Mouse (Mus musculus): ENCODE data around the gene Ap4b1.

- TF ChIP-seq CTCF (IDR thresholded peaks at IDR 0.05; ENCODE audit: low read depth, low read length): no peak
- TF ChIP-seq POLR2A (IDR thresholded peaks at IDR 0.05; ENCODE audit: extremely low read depth, insufficient read depth, low read length): no peak
Observed at GRCm38 (mm10) chr3:103796389-103796788, 12.9 kb upstream of the Ap4b1 start.

Data from liver, adult 2 months (tissue).